Mouse (Mus musculus): ENCODE measurements around the gene Chchd6. TPM values are rescaled to one million over a fixed set of nuclear protein-coding genes. Genes with fewer than 3 reads are reported as not detected.
A peak's percentile ranks its signal among the peaks of the same experiment; 100 is the strongest.

Chchd6 gene
- 89.0 and 103 TPM in 2 replicates for polyA plus RNA-seq (2016; fragmentation: Nextera tagmentation; extraction: Ambion mirVana)

- Histone ChIP-seq H3K27me3 (ENCODE audit: insufficient read depth, poor library complexity, severe bottlenecking) (no peaks in the 10 kb centered on the region), H3K27ac (peak within 1 kb of the TSS; percentile 86), H3K9me3 (peaks cover 4% of the 10 kb centered on the region), H3K4me3 (peak within 1 kb of the TSS; percentile 77), H3K36me3 (no peaks in the 10 kb centered on the region), H3K4me1 (replicated peaks) (peaks cover 7% of the 10 kb centered on the region; the same call in 1 of the 2 replicates)
- 1% methylated on average over 56 of the region's 56 CpGs for WGBS
- peak; percentile 96 for DNase-seq (ENCODE audit: low spot score)
Observed at GRCm38 (mm10) chr6:89595018-89595776, at the start of gene Chchd6. Chchd6 (minus strand) TSS chr6:89595652.

GRCm38 (mm10) chr6:89644271-89645075 is 49.0 kb upstream of the Chchd6 start:
- peak overlapping the region; percentile 77 for H3K4me3 ChIP-seq
- peak overlapping the region; percentile 93 for H3K27ac ChIP-seq
- DNase-seq (ENCODE audit: low spot score): peak; percentile 94
- no peaks in the 10 kb centered on the region for H3K36me3 ChIP-seq
- H3K4me1 ChIP-seq (replicated peaks): peaks cover 12% of the 10 kb centered on the region; the same call in 1 of the 2 replicates
- H3K9me3 ChIP-seq: no peaks in the 10 kb centered on the region
- under 1% methylated on average over 41 of the region's 41 CpGs for WGBS
- H3K27me3 ChIP-seq (ENCODE audit: insufficient read depth, poor library complexity, severe bottlenecking): no peaks in the 10 kb centered on the region

- peak within 1 kb of the TSS; percentile 93 for H3K27ac ChIP-seq
- DNase-seq (ENCODE audit: low spot score): peak; percentile 89
- H3K9me3 ChIP-seq: no peaks in the 10 kb centered on the region
- no peaks in the 10 kb centered on the region for H3K36me3 ChIP-seq
- peak within 1 kb of the TSS; percentile 77 for H3K4me3 ChIP-seq
- peaks cover 12% of the 10 kb centered on the region; the same call in 1 of the 2 replicates for H3K4me1 ChIP-seq (replicated peaks)
- under 1% methylated on average over 51 of the region's 51 CpGs for WGBS
- no peaks in the 10 kb centered on the region for H3K27me3 ChIP-seq (ENCODE audit: insufficient read depth, poor library complexity, severe bottlenecking)
Observed at GRCm38 (mm10) chr6:89643798-89644270, 48.4 kb upstream of the Chchd6 start, which contains the start of gene Txnrd3. Txnrd3 (plus strand) TSS chr6:89643988.

GRCm38 (mm10) chr6:89639025-89639424 is 43.6 kb upstream of the Chchd6 start:
- 39% methylated on average over 2 of the region's 2 CpGs for WGBS
- Histone ChIP-seq H3K4me3 (no peak overlapping the region), H3K27me3 (ENCODE audit: insufficient read depth, poor library complexity, severe bottlenecking) (no peaks in the 10 kb centered on the region), H3K4me1 (replicated peaks) (peaks cover 17% of the 10 kb centered on the region), H3K9me3 (no peaks in the 10 kb centered on the region), H3K27ac (no peak overlapping the region), H3K36me3 (no peaks in the 10 kb centered on the region)
- DNase-seq (ENCODE audit: low spot score): peak; percentile 53

GRCm38 (mm10) chr6:89637977-89638376 is 42.5 kb upstream of the Chchd6 start:
- Histone ChIP-seq H3K4me3 (no peak overlapping the region), H3K27me3 (ENCODE audit: insufficient read depth, poor library complexity, severe bottlenecking) (no peaks in the 10 kb centered on the region), H3K4me1 (replicated peaks) (peaks cover 7% of the 10 kb centered on the region), H3K36me3 (no peaks in the 10 kb centered on the region), H3K9me3 (no peaks in the 10 kb centered on the region), H3K27ac (no peak overlapping the region)
- WGBS: 82% methylated on average over 4 of the region's 4 CpGs
- DNase-seq (ENCODE audit: low spot score): no peak

GRCm38 (mm10) chr6:89634400-89634799 is 38.9 kb upstream of the Chchd6 start:
- H3K27me3 ChIP-seq (ENCODE audit: insufficient read depth, poor library complexity, severe bottlenecking): no peaks in the 10 kb centered on the region
- WGBS: 54% methylated on average over 8 of the region's 8 CpGs
- peaks cover 11% of the 10 kb centered on the region for H3K4me1 ChIP-seq (replicated peaks)
- H3K9me3 ChIP-seq: no peaks in the 10 kb centered on the region
- no peak overlapping the region for H3K4me3 ChIP-seq
- H3K27ac ChIP-seq: no peak overlapping the region
- H3K36me3 ChIP-seq: no peaks in the 10 kb centered on the region
- DNase-seq (ENCODE audit: low spot score): no peak

GRCm38 (mm10) chr6:89633115-89633514 is 37.7 kb upstream of the Chchd6 start:
- no peak for DNase-seq (ENCODE audit: low spot score)
- Histone ChIP-seq H3K27me3 (ENCODE audit: insufficient read depth, poor library complexity, severe bottlenecking) (no peaks in the 10 kb centered on the region), H3K4me3 (no peak overlapping the region), H3K27ac (peak overlapping the region; percentile 53; the same call in 1 of the 2 replicates), H3K36me3 (no peaks in the 10 kb centered on the region), H3K9me3 (no peaks in the 10 kb centered on the region), H3K4me1 (replicated peaks) (peaks cover 12% of the 10 kb centered on the region)
- whole genome bisulfite sequencing: 72% methylated on average over 7 of the region's 7 CpGs

GRCm38 (mm10) chr6:89631809-89632562 is 36.5 kb upstream of the Chchd6 start:
- no peaks in the 10 kb centered on the region for H3K27me3 ChIP-seq (ENCODE audit: insufficient read depth, poor library complexity, severe bottlenecking)
- DNase-seq (ENCODE audit: low spot score): peak; percentile 68
- no peaks in the 10 kb centered on the region for H3K9me3 ChIP-seq
- H3K4me1 ChIP-seq (replicated peaks): peaks cover 16% of the 10 kb centered on the region
- no peaks in the 10 kb centered on the region for H3K36me3 ChIP-seq
- no peak overlapping the region for H3K4me3 ChIP-seq
- WGBS: 13% methylated on average over 10 of the region's 10 CpGs
- no peak overlapping the region for H3K27ac ChIP-seq

GRCm38 (mm10) chr6:89628045-89628785 is 32.8 kb upstream of the Chchd6 start:
- no peak for DNase-seq (ENCODE audit: low spot score)
- Histone ChIP-seq H3K27me3 (ENCODE audit: insufficient read depth, poor library complexity, severe bottlenecking) (no peaks in the 10 kb centered on the region), H3K4me1 (replicated peaks) (peaks cover 9% of the 10 kb centered on the region), H3K9me3 (no peaks in the 10 kb centered on the region), H3K4me3 (no peak overlapping the region), H3K36me3 (no peaks in the 10 kb centered on the region), H3K27ac (no peak overlapping the region)
- WGBS: 74% methylated on average over 8 of the region's 8 CpGs

- DNase-seq (ENCODE audit: low spot score): no peak
- Histone ChIP-seq H3K9me3 (no peaks in the 10 kb centered on the region), H3K27ac (no peak overlapping the region), H3K36me3 (no peaks in the 10 kb centered on the region), H3K27me3 (ENCODE audit: insufficient read depth, poor library complexity, severe bottlenecking) (no peaks in the 10 kb centered on the region), H3K4me3 (no peak overlapping the region), H3K4me1 (replicated peaks) (no peaks in the 10 kb centered on the region)
- WGBS: 86% methylated on average over 3 of the region's 3 CpGs
Observed at GRCm38 (mm10) chr6:89622647-89623046, 27.2 kb upstream of the Chchd6 start.

- Histone ChIP-seq H3K36me3 (no peaks in the 10 kb centered on the region), H3K4me3 (no peak overlapping the region), H3K27ac (peak overlapping the region; percentile 88), H3K27me3 (ENCODE audit: insufficient read depth, poor library complexity, severe bottlenecking) (no peaks in the 10 kb centered on the region), H3K4me1 (replicated peaks) (peaks cover 39% of the 10 kb centered on the region), H3K9me3 (no peaks in the 10 kb centered on the region)
- no peak for DNase-seq (ENCODE audit: low spot score)
- WGBS: 35% methylated on average over 7 of the region's 7 CpGs
Observed at GRCm38 (mm10) chr6:89615373-89615755, 19.9 kb upstream of the Chchd6 start.
